Mouse (Mus musculus) embryo, embryonic 10.5 days (tissue): ENCODE data around the gene Ttyh1.

Experiments used
- DNase-seq: peaks from one replicate; pipeline ENCODE4 v3.0.0-alpha.2; 2015; ENCODE audit warnings: low spot score

Gene Ttyh1

DNA sequence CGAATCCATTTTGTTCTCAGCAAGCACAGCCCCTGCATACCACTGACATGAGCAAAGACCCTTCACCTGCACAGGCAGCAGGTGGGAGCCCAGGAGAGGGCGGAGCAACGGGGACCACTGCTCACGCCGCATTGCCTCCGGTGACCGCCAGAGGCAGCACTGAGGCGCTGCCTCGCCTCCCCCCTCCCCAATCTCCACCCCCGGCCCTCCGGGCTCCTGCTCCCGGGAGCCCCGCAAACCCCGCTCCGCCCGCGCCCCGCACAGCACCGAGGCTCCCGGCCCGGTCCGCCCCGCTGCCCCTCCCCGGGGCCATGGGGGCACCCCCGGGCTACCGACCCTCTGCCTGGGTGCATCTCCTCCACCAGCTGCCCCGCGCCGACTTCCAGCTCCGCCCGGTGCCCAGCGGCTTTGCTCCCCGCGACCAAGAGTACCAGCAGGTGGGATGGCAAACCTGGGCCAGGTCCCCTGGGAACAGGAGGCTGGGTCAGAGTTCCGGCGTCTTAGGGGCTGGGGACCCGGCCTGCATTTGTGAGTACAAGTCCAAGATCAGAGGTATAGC, at the start of gene Ttyh1:
Gene Ttyh1 (plus strand): TSS at position 65 of the 559 bp plus-strand sequence.
- DNase-seq, result peak; percentile 56

DNA sequence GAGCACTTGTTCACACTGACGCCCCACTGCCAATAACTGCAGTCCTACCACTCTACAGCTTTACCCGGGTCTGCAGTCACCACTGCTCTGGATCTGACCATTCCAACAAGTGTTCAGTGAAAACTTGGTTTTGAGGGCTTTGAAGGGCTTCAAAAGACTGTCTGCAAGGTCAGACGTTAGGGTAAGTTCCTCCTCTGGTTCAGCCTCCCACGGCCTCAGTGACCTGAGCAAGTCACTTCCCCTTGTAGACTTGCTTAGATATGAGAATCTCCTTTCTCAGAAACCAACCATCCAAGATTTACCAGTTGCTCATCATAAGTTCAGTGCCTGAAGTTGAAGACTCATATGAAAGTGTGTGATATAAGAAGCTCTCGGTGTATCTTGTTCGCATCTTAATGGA, 48.1 kb upstream of the Ttyh1 start:
- DNase-seq, result no peak

DNA sequence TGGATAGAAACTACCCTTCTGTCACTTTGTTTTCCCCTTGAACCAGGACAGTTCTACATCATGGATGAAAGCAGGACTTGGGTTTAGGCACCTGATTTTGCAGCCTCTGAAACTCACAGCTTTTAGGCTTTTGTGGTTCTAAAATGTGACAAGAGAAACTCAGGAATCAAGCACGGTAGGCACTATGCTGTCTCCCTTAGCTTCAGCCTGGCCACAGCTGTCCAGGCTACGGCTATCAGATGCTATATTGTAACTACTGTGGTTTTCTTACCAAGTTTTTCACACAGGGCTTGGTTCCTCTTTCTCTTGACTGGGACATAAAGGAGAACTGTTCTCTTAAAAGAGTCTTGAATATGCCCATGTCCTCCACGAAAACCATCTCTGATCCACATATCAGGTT, 46.1 kb upstream of the Ttyh1 start:
- DNase-seq, result no peak

DNA sequence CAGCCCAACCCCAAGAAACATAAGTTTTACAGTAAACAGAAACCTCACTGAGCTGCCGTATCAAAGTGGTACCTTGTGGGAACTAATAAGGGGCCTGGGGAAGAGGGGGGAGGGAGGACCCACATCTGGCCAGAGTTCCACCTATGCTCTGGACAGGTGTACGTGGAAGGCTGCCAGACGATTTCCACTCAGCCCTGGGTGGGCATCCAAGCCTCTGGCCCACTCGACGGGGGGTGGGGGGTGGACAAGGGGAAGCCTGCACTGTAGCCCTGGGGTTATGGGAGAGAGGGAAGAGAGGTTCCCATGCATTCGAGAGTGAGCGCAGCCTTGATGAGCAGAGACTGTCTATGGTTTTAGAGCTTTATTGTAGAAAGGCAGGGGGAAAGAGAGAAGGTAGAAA, 39.7 kb upstream of the Ttyh1 start:
- no peak for DNase-seq

DNA sequence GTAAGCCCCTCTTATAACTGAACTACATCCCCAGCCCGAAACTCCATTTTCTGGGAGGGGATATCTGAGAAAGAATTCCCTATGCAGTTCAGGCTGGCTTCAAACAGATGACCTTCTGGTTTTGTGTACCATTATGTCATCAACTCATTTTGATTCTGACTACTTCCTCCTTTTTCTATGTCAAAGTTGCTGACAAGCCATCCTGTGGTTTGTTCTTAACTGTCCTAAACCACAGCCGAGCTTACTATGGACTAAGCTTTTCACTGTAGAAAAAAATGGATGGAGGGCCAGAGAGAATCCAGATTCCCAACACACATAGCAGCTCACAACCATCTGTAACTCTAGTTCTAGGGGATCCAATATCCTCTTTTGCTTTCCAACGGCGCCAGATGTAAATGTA, 38.7 kb upstream of the Ttyh1 start:
- DNase-seq, result no peak

DNA sequence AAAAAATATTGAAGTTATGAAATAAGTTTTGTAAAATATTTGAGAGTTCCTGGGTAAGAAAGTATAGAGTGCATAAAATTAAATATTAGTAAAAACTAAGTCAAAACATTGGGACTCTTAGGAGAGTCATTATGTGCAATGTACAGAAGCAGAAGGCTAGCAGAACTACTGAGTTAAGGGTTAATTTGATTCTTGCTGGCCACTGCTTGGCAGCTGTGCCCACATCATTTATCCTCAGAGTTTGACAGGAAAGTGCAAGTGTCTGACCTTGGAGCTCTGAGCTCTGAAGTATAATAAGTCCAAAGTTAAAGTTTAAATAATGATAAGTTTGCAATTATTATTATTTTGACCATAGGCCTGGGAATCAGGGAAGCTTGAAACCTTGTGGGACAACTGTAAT, 37.5 kb upstream of the Ttyh1 start:
- DNase-seq, result no peak

DNA sequence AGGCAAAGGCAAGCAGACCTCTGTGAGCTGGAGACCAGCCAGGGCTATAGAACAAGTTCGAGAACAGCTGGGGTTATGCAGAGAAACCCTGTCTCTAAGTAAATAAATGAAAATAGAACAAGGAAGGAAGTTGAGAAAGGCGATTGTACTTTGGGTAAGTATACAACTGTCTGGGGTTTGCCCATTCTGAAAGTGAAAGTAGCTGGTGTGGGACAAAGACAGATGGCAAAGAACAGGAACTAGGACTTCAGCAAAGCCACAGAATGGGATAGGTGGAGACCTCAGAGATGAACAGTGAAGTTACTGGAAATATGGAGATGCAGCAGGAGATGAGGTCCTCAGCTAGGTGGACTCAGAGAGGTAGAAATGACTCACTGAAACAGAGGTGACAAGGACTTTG, 36.4 kb upstream of the Ttyh1 start:
- DNase-seq, result no peak

DNA sequence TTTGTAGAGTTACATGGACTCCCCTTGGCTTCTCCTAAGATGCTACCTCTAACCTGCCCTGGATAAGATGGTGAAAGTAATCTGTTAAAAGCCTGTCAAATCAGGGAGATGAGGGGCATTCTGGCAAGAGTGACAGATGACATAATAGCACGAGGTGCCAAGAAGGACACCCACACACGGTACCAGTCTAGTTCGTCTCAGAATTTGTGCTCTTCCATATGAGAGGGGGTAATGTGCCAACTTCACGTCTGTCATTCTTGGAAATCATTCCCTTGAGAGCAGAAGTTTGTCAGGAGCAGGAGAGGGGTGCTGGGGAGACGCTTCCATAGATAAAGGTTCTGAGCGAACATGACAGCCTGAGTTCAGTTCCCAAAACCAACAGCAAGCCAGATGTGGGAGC, 35.0 kb upstream of the Ttyh1 start:
- no peak for DNase-seq

DNA sequence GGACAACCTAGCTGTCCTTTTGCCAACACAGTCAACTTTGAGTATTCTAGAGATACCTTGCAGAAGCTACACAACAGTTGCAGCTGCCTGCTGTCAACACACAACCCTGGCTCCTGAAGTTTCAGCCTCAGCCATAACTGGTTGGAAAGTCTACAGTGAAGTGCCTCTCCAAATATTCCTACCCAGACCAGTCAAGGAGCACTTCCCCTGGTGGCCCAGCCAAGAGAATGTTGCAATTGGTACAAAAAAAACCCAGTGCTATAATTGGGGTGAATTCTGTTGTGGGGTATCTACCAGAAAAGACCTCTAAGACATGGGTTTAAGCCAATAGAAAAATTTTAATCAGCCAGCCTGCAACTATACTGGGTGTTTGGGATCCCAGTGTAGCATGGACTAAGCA, 33.6 kb upstream of the Ttyh1 start:
- DNase-seq, result no peak

DNA sequence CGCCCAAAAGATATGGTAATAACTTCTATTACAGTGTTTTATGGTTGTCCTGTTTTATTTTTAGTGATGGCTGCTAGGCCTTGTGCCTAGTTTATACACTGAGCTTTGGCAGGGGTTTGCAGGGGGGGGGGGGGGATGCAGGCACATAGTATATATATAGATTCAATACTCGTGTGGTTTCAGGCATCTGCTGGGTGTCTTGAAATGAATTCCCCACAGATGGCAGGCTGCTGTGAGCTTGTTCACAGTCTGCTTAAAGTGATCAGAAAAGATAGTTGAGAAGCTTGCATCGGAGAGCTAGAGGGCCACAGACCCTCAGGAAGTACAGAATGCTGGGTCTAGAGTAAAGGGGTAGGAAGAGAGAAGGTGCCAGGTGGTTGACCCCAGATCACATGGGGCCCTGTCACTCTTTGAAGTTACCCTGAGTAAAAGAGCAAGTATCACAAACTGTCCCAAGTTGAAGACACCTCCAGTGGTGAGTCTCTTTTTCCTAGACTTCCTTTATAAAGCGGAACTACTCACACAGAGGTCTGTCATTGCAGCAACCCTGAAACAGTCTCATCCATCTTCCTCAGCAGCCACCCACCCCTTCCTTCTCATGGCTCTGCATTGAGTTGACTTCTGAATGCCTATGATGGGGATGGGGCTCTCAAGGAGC, 31.8 kb upstream of the Ttyh1 start:
- DNase-seq, result no peak

DNA sequence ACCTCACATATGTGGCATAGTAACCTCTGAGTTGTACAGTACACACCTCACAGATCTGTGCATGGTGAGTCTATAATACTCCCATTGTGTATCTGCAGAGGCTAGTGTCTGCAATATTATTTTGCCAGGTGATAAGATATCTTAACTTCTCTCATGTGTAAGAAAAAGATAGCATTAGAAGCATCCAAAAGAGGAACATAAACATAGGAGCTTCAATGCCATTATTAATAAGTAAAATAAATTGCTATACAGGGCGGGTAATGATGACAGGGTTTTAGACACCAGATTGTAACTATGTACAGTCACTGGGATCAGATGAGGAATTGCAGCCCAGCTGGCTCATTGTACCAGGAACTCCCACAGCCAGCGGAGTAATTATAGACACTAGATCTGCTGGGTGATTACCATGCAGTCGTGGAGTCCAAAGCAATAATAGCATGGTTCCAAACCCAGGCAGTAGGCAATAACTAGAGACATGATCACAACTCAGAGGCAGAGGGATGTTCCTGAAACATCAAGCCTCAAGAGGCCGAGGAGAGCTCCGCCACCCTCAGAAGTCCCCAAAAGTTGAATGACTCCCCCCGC, 31.2 kb upstream of the Ttyh1 start:
- DNase-seq, result no peak

DNA sequence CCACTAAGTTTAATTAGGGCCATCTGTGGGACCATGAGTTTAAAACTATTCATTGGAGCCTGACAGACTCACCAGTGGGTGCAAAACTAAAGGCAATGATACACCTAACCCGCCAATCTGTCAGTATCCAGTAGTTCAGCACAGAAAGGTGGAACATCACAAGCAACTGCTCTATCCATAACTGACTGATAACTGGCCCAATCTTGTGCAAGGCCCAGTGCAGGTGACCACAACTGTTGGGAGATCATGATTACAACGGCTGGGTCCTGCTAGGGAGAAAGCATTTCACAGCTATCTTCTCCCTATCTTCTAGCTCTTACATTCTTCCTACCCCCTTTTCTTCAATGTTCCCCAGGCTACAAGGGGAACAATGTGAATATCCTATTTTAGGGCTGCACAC, 30.5 kb upstream of the Ttyh1 start:
- DNase-seq, result no peak

DNA sequence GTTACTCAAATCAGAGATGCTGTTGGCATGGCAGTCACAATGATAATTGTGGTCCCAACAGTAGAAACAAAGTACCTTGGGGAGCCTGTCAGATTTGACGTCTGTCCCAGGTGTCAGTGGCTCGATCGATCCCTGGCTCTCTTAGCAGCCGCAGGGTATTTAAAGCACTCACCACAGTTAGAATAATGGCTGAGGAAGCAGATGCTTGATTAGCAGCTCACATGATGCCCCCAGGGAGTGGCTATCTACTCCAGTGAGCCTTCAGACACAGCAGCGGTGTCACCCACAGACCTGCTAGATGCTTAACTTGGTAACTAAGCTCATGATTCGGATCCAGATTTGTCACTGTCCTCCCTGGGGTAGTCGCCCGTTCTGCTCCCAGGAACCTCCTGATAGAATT, 28.0 kb upstream of the Ttyh1 start:
- peak; percentile 12 for DNase-seq

DNA sequence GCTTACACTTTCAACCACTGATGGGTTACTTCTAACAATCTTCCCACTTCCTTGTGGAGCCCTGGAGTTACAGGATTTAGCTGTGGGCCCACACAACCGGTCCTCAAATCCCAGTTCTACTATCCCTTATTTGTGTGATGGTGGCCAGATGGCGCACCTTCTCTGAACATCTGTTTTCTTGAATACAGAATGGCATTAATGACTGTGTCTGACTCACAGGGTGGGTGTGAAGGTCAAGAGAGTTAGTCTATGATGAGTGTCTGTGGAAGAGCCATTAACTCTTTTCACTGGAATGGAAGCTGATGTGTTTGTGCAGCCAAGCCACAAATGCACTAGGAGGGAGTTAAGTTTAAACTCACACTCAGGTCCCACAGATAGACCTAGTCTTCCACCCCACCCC, 20.9 kb upstream of the Ttyh1 start:
- no peak for DNase-seq

DNA sequence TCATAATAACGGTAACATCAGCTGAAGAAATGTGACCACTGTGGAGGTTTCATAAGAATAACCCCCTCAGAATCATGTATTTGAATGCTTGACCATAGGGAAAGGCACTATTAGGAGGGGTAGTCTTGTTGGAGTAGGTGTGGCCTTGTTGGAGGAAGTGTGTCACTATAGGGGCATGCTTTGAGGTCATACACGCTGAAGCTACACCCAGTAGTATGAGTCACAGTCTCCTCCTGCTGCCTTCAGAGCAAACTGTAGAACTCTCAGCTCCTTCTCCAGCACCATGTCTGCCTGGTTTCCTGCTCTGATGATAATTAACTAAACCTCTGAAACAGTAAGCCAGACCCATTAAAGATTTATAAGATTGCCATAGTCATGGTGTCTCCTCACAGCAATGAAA, 20.4 kb upstream of the Ttyh1 start:
- no peak for DNase-seq

DNA sequence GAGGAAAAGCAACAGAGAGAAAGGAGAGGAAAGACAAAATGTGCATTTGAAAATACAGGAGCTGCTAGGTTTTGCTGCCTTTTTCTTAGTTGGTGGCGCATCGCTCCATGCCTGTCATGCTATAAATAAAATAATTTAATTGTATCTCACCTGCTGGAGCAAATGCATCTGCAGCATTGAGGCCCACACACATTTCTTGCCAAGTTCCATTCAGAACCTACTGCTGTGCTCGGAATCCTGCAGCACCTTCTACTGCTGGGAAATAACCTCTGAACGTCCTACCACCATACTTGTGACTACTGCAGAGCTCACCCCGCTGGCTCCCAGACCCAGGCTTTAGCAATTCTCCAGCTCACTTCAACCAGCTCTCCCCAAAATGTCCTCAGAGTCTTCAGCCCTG, 18.1 kb upstream of the Ttyh1 start:
- DNase-seq, result no peak

DNA sequence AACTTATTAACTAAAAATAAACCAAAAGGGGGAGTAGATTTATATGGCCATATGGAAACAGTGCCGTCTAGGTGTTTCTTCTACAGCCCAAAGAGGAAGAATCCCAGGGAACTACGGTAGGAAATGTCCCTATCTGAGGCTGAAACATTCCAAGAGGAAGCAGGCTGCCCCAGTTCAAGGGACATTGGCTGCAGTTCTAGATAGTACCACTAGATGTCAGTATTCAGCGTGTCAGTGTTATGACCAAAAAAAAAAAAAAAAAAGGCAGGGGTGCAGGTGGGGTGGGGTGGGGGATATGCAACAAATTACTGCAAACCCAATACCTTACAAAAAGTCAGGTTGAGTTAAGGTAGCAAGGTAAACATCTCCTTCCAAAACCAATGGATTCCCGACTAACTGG, 15.8 kb upstream of the Ttyh1 start:
- DNase-seq, result peak; percentile 77

DNA sequence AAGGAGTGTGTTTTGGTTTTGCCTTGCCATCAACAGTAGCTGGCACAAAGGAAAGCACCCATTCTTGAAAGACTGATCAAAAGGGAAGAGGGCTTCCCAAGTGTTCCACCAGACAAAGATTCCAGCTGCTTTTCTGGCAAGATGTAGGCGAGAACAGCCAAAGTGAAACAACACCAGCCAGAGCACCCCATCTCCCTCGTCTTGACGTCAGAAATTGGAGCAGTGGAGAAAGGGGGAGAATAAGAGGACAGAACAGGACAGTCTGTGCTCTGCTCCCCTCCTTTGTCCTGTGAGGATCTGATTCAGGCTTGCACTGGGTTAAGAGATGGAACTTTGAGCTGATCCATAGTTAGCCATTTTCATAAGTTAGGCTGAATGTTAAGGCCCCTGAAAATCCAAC, 7.4 kb upstream of the Ttyh1 start:
- no peak for DNase-seq

DNA sequence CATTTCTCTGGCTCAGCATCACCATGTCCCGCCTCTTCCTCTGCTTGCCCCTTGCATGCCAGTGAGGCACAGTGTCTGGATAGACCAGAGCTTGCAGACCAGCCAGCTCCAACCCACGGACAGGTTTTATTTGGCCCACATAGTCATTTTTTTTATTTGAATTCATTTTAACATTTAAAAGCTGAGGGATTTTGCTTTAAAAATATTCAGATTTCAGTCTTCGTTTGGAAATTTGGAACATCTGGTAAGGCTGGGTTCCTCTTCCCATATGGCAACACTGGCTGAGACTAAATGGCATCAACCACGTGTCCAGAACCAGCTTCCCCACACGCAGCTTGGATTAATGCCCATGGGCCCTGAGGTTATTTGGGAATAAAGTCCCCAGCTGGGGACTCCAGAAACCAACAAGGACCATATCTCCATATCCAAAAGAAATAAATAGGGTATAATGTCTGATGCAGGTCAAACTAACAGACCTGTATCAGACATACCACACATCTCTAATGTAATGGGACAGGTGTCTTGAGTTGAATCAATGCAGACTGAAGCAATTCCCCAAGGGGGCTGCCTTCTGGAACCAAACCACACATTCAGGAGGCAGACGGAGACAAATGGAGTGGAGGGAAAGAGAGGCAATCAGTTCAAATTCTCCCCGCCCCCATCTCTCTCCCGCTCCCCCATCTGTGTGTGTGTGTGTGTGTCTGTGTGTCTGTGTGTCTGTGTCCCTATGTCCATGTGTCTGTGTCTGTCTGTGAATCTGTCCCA, 2.0 kb upstream of the Ttyh1 start:
- DNase-seq, result no peak

DNA sequence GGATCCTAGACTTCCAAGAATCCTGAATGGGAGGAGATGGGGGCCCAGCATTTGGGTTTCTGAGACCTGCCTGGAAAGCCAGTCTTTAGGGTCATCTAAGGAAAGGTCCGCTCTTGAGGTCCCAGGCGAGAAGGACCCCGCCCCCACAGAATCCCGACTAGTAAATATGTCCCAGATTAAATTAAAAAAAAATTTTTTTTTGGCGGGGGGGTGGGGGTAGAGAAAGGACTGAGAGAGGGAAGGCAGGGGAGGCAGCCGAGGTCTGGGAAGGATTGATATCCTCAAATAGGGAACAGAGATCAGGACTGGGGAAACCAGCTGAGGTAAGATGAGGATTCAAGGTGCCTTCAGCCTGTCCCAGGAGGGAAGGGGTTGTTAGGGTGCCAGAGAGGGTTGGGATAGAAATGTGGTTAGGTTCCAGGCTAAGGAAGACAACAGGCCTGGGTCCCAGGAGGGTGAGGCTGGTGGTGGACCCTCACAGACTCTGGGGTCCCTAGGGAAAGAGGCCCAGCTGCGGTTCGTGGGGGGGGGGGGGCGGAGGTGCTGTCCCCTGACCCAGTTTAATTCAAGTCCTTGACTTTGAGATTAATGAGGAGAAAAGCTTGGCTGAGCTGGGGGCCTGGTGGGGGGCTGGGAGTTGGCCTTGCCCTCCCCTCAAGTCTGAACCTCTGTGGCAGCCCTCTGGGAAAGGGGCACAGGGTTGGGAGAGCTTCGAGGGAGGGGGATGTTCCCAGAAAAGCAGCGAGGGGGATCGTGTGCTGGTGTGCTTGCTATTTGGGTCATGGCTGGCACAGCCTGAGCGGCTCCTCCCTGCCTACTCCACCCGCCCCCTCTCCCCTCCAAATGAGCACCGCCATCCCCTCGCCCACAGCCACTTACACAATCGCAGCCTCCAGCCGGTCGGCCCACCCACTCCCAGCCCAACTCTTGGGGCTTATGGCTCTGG, 1.0 kb downstream of the Ttyh1 start:
- DNase-seq, result no peak

DNA sequence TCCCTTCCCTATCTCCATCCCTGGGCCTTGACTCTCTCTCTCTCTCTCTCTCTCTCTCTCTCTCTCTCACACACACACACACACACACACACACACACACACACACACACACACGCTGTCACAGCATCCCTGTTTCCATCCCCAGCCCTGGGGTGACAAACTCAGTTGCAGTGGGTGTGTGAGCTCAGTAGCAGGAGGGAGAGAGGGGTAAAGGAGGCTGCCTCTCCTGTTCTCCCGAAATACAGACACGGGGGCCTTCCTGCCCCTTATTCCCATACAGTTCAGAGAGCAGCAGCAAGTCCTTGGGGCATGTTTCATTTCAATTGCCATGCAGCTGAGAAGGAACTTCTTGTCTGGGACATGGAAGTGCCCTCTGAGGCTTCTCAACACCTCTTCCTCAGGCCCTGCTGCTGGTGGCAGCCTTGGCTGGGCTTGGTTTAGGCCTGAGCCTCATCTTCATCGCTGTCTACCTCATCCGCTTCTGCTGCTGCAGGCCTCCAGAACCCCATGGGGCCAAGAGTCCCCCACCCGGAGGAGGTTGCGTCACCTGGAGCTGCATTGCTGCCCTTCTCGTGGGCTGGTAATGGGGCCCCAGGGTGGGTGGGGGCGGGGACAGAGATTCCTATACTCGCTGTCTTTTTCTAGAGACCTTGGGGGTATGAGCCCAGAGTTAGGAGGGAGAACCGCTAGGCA, 3.0 kb downstream of the Ttyh1 start:
- no peak for DNase-seq

DNA sequence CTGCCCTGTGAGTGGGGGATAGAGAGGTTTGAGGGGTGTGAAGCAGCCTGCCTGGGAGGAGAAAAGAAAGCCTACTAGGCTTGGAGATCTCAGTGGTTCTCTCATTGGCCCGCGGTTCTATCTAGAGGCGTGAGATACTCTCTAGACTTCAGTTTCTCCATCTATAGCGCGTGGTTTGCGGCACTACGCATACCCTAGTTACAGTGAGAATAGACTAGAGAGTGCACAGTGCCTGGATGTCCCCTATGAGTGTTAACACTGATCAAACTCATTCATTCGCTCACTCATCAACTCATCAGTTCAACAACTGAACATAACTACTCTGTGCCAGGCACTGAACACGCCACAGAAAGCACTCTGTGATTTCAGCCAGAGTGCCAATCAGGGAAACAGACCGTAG, 3.6 kb downstream of the Ttyh1 start:
- DNase-seq, result no peak
